Mouse (Mus musculus) MEL (cell line): ENCODE data around the gene Rassf8. TPM values are rescaled to one million over a fixed set of nuclear protein-coding genes. Genes with fewer than 3 reads are reported as not detected.

Source experiments
- DNase-seq: peaks from one replicate; pipeline ENCODE4 v3.0.0; 2011; ENCODE audit warnings: low read depth, low spot score
- H3K27ac ChIP-seq: 2 replicates; pipeline ENCODE4 v1.5.1; 2012; ENCODE audit warnings: low read depth, mild to moderate bottlenecking, control low read depth, low read length, moderate library complexity; ENCODE audit not compliant: control insufficient read depth
- H3K27me3 ChIP-seq, 2 experiments: fragments of 150-350 bp in 1 of 2; sonication (generic) in 1 of 2; 2 replicates each; pipeline ENCODE4 v1.6.1; 2012; ENCODE audit warnings: low read length in 2 of 2, mild to moderate bottlenecking in 2 of 2, improper control_type of control experiment in 1 of 2, moderate library complexity in 1 of 2; ENCODE audit not compliant: insufficient read depth in 2 of 2, control insufficient read depth in 1 of 2
- H3K36me3 ChIP-seq, 2 experiments: 2 replicates each; pipeline ENCODE4 v1.6.1; 2012 to 2014; ENCODE audit warnings: low read length in 2 of 2, improper control_type of control experiment in 1 of 2, inconsistent platforms in 1 of 2, mild to moderate bottlenecking in 1 of 2; ENCODE audit not compliant: insufficient read depth in 2 of 2, control insufficient read depth in 1 of 2
- H3K4me1 ChIP-seq, 2 experiments: fragments of 150-350 bp in 1 of 2; sonication (generic) in 1 of 2; 2 replicates each; pipeline ENCODE4 v1.6.1; 2012; ENCODE audit warnings: low read length in 2 of 2, improper control_type of control experiment in 1 of 2, mild to moderate bottlenecking in 1 of 2; ENCODE audit not compliant: insufficient read depth in 2 of 2, control insufficient read depth in 1 of 2
- H3K4me3 ChIP-seq, 2 experiments: fragments of 150-350 bp in 1 of 2; sonication (generic) in 1 of 2; 2 replicates each; pipeline ENCODE4 v1.5.1; 2012; ENCODE audit warnings: low read depth in 2 of 2, low read length in 2 of 2, mild to moderate bottlenecking in 2 of 2, moderate library complexity in 2 of 2, control low read depth in 1 of 2, improper control_type of control experiment in 1 of 2; ENCODE audit not compliant: control insufficient read depth in 1 of 2, insufficient read depth in 1 of 2
- H3K79me2 ChIP-seq: 2 replicates; pipeline ENCODE4 v1.6.1; 2012; ENCODE audit warnings: mild to moderate bottlenecking, low read length, moderate library complexity; ENCODE audit not compliant: control insufficient read depth, poor library complexity, insufficient read depth
- H3K9ac ChIP-seq: 2 replicates; pipeline ENCODE4 v1.6.1; 2012; ENCODE audit warnings: low read depth, mild to moderate bottlenecking, control low read depth, low read length, moderate library complexity; ENCODE audit not compliant: control insufficient read depth, poor library complexity, severe bottlenecking
- H3K9me3 ChIP-seq: fragments of 150-350 bp; sonication (generic); replicated peaks from 2 replicates; pipeline ENCODE4 v1.6.1; 2012; ENCODE audit warnings: mild to moderate bottlenecking, low read length, improper control_type of control experiment, moderate library complexity; ENCODE audit not compliant: insufficient read depth
- BHLHE40 ChIP-seq: IDR thresholded peaks from 2 replicates; pipeline ENCODE4 v1.6.1; 2012; ENCODE audit warnings: low read depth, mild to moderate bottlenecking, inconsistent platforms, low read length, improper control_type of control experiment, borderline replicate concordance
- CHD1 ChIP-seq: IDR thresholded peaks from 2 replicates; pipeline ENCODE4 v1.6.1; 2012; ENCODE audit warnings: low read depth, mild to moderate bottlenecking, inconsistent platforms, low read length, improper control_type of control experiment
- CHD2 ChIP-seq: IDR thresholded peaks from 2 replicates; pipeline ENCODE4 v1.6.1; 2011; ENCODE audit warnings: low read length, improper control_type of control experiment
- CTCF ChIP-seq, 3 experiments: IDR thresholded peaks in 2 of 3; conservative IDR thresholded peaks in 1 of 3; 2 replicates each; pipeline ENCODE4 v1.5.1; 2011 to 2012; ENCODE audit warnings: low read length in 3 of 3, low read depth in 2 of 3, mild to moderate bottlenecking in 2 of 3, improper control_type of control experiment in 1 of 3, inconsistent platforms in 1 of 3, mixed read lengths in 1 of 3, moderate library complexity in 1 of 3; ENCODE audit not compliant: control insufficient read depth in 1 of 3, insufficient read depth in 1 of 3, poor library complexity in 1 of 3, severe bottlenecking in 1 of 3
- ETS1 ChIP-seq: IDR thresholded peaks from 2 replicates; pipeline ENCODE4 v1.6.1; 2012; ENCODE audit warnings: low read depth, mild to moderate bottlenecking, inconsistent platforms, low read length, improper control_type of control experiment, moderate library complexity
- GATA1 ChIP-seq: IDR thresholded peaks from 2 replicates; pipeline ENCODE4 v1.6.1; 2011; ENCODE audit warnings: low read depth, low read length, improper control_type of control experiment
- HCFC1 ChIP-seq: IDR thresholded peaks from 2 replicates; pipeline ENCODE4 v1.6.1; 2012; ENCODE audit warnings: low read depth, mild to moderate bottlenecking, inconsistent platforms, low read length, improper control_type of control experiment, moderate library complexity
- JUND ChIP-seq: IDR thresholded peaks from 2 replicates; pipeline ENCODE4 v1.6.1; 2011; ENCODE audit warnings: low read depth, mild to moderate bottlenecking, improper control_type of control experiment, low read length
- KAT2A ChIP-seq: conservative IDR thresholded peaks from 2 replicates; pipeline ENCODE4 v1.6.1; 2012; ENCODE audit warnings: low read depth, low read length, improper control_type of control experiment, inconsistent platforms
- MAFK ChIP-seq: IDR thresholded peaks from 2 replicates; pipeline ENCODE4 v1.6.1; 2011; ENCODE audit warnings: low read depth, mild to moderate bottlenecking, low read length, improper control_type of control experiment, borderline replicate concordance
- MAX ChIP-seq: IDR thresholded peaks from 2 replicates; pipeline ENCODE4 v1.6.1; 2011; ENCODE audit warnings: low read length, improper control_type of control experiment
- MAZ ChIP-seq: IDR thresholded peaks from 2 replicates; pipeline ENCODE4 v1.6.1; 2012; ENCODE audit warnings: low read depth, mild to moderate bottlenecking, inconsistent platforms, low read length, improper control_type of control experiment
- MEF2A ChIP-seq: IDR thresholded peaks from 2 replicates; pipeline ENCODE4 v1.6.1; 2014; ENCODE audit warnings: low read depth, mild to moderate bottlenecking, inconsistent platforms, low read length, improper control_type of control experiment; ENCODE audit not compliant: poor library complexity, insufficient replicate concordance, severe bottlenecking; ENCODE audit errors: extremely low read depth
- MYB ChIP-seq: IDR thresholded peaks from 2 replicates; pipeline ENCODE4 v1.6.1; 2011; ENCODE audit warnings: mild to moderate bottlenecking, low read depth, low read length, improper control_type of control experiment
- MYC ChIP-seq: IDR thresholded peaks from 2 replicates; pipeline ENCODE4 v1.6.1; 2011; ENCODE audit warnings: low read depth, mild to moderate bottlenecking, low read length, improper control_type of control experiment, moderate library complexity
- POLR2A ChIP-seq, 2 experiments: IDR thresholded peaks; 2 replicates each; pipeline ENCODE4 v1.6.1; 2011 to 2012; ENCODE audit warnings: low read length in 2 of 2, mild to moderate bottlenecking in 2 of 2, control low read depth in 1 of 2, improper control_type of control experiment in 1 of 2, low read depth in 1 of 2, moderate library complexity in 1 of 2; ENCODE audit not compliant: control insufficient read depth in 1 of 2, insufficient read depth in 1 of 2, poor library complexity in 1 of 2
- POLR2AphosphoS5 ChIP-seq: IDR thresholded peaks from 2 replicates; pipeline ENCODE4 v1.6.1; 2012; ENCODE audit warnings: low read depth, borderline replicate concordance, mild to moderate bottlenecking, inconsistent platforms, low read length, moderate library complexity, mixed read lengths
- RAD21 ChIP-seq: IDR thresholded peaks from 2 replicates; pipeline ENCODE4 v1.6.1; 2011; ENCODE audit warnings: mild to moderate bottlenecking, low read depth, low read length, improper control_type of control experiment
- RCOR1 ChIP-seq: IDR thresholded peaks from 2 replicates; pipeline ENCODE4 v1.6.1; 2012; ENCODE audit warnings: low read depth, mild to moderate bottlenecking, inconsistent platforms, low read length, improper control_type of control experiment
- SIN3A ChIP-seq: IDR thresholded peaks from 2 replicates; pipeline ENCODE4 v1.6.1; 2012; ENCODE audit warnings: low read length, improper control_type of control experiment, inconsistent platforms
- SMC3 ChIP-seq: IDR thresholded peaks from 2 replicates; pipeline ENCODE4 v1.6.1; 2011; ENCODE audit warnings: low read depth, low read length, improper control_type of control experiment
- TBP ChIP-seq: IDR thresholded peaks from 2 replicates; pipeline ENCODE4 v1.8.0; 2011; ENCODE audit warnings: low read depth, low read length, improper control_type of control experiment
- UBTF ChIP-seq: IDR thresholded peaks from 2 replicates; pipeline ENCODE4 v1.6.1; 2012; ENCODE audit warnings: low read depth, mild to moderate bottlenecking, inconsistent platforms, low read length, improper control_type of control experiment, moderate library complexity, borderline replicate concordance; ENCODE audit not compliant: insufficient read depth
- USF1 ChIP-seq: IDR thresholded peaks from 2 replicates; pipeline ENCODE4 v1.6.1; 2014; ENCODE audit warnings: low read depth, mild to moderate bottlenecking, inconsistent platforms, low read length, improper control_type of control experiment, moderate library complexity
- USF2 ChIP-seq, 2 experiments: IDR thresholded peaks; 2 replicates each; pipeline ENCODE4 v1.6.1; 2011 to 2012; ENCODE audit warnings: improper control_type of control experiment in 2 of 2, low read length in 2 of 2, borderline replicate concordance in 1 of 2, inconsistent platforms in 1 of 2, low read depth in 1 of 2, mild to moderate bottlenecking in 1 of 2; ENCODE audit not compliant: insufficient read depth in 1 of 2
- ZC3H11A ChIP-seq: IDR thresholded peaks from 2 replicates; pipeline ENCODE4 v1.6.1; 2012; ENCODE audit warnings: low read depth, mild to moderate bottlenecking, inconsistent platforms, low read length, improper control_type of control experiment
- ZMIZ1 ChIP-seq: IDR thresholded peaks from 2 replicates; pipeline ENCODE4 v1.6.1; 2012; ENCODE audit warnings: low read depth, mild to moderate bottlenecking, inconsistent platforms, low read length, improper control_type of control experiment, moderate library complexity
- polyA plus RNA-seq, 2 experiments: library from polyadenylated mRNA; stranded (reverse) in 1 of 2; unstranded in 1 of 2; fragments of >175 nt in 1 of 2; fragments of >200 nt in 1 of 2; gene quantifications; 2 replicates each; pipeline versions ENCODE4 v1.2.1 to v1.2.4; 2012; ENCODE audit warnings: low replicate concordance in 2 of 2, low read depth in 1 of 2; ENCODE audit not compliant: insufficient read length in 2 of 2, insufficient read depth in 1 of 2, missing spikeins in 1 of 2
- total RNA-seq: library from RNA; depleted of rRNA; stranded (reverse); fragments of 300-350 nt; gene quantifications from 2 replicates; pipeline ENCODE4 v1.2.3, GENCODE M21; 2012

Rassf8 gene
- total and polyA plus RNA-seq, 3 experiments: not detected

- Histone ChIP-seq H3K27ac (no peak overlapping the region), H3K4me3 (no peak overlapping the region), H3K9me3 (no peaks in the 10 kb centered on the region), H3K79me2 (no peaks in the 10 kb centered on the region), H3K4me1 (no peaks in the 10 kb centered on the region; a peak in 1 of 4 replicates), H3K36me3 (no peaks in the 10 kb centered on the region), H3K27me3 (no peaks in the 10 kb centered on the region), H3K9ac (no peak overlapping the region)
- no peak for DNase-seq
- TF ChIP-seq ZC3H11A (no peak), KAT2A (no peak), HCFC1 (no peak), MAFK (no peak), USF1 (no peak), RAD21 (no peak), MYC (no peak), MEF2A (no peak), CTCF (IDR thresholded peaks at IDR 0.05 in 2 of 3, conservative IDR thresholded peaks at IDR 0.05 in 1 of 3; ENCODE audit: control insufficient read depth in 1 of 3, insufficient read depth in 1 of 3, low read depth in 2 of 3, low read length in 3 of 3, poor library complexity in 1 of 3, severe bottlenecking in 1 of 3) (no peak), JUND (no peak), ETS1 (no peak), CHD1 (no peak), CHD2 (no peak), MAX (no peak), GATA1 (no peak), SIN3A (no peak), RCOR1 (no peak)
Measured at GRCm38 (mm10) chr6:145763051-145763450, 16.5 kb downstream of the Rassf8 start.

GRCm38 (mm10) chr6:145765011-145765410 is 18.5 kb downstream of the Rassf8 start:
- H3K27me3 ChIP-seq: no peaks in the 10 kb centered on the region
- no peak for DNase-seq
- no peak overlapping the region for H3K4me3 ChIP-seq
- TF ChIP-seq UBTF (no peak), POLR2A (IDR thresholded peaks at IDR 0.05; ENCODE audit: control insufficient read depth in 1 of 2, insufficient read depth in 1 of 2, low read depth in 1 of 2, low read length in 2 of 2, poor library complexity in 1 of 2) (no peak), MYB (no peak), MAX (no peak), GATA1 (no peak), SIN3A (no peak), CTCF (IDR thresholded peaks at IDR 0.05 in 2 of 3, conservative IDR thresholded peaks at IDR 0.05 in 1 of 3; ENCODE audit: control insufficient read depth in 1 of 3, insufficient read depth in 1 of 3, low read depth in 2 of 3, low read length in 3 of 3, poor library complexity in 1 of 3, severe bottlenecking in 1 of 3) (no peak), JUND (no peak), USF2 (IDR thresholded peaks at IDR 0.05; ENCODE audit: borderline replicate concordance in 1 of 2, insufficient read depth in 1 of 2, low read depth in 1 of 2, low read length in 2 of 2) (no peak), ETS1 (no peak), ZMIZ1 (no peak), MAZ (no peak), SMC3 (no peak), CHD2 (no peak), BHLHE40 (no peak), POLR2AphosphoS5 (no peak), TBP (no peak)
- no peaks in the 10 kb centered on the region for H3K9me3 ChIP-seq
- H3K27ac ChIP-seq: no peak overlapping the region
- H3K4me1 ChIP-seq: no peaks in the 10 kb centered on the region; a peak in 1 of 4 replicates
- no peaks in the 10 kb centered on the region for H3K36me3 ChIP-seq
- no peaks in the 10 kb centered on the region for H3K79me2 ChIP-seq
- H3K9ac ChIP-seq: no peak overlapping the region
